Mouse (Mus musculus) megakaryocyte, embryonic 14.5 days (primary cell): ENCODE measurements around the gene Map7d2.

Experiments used
- FLI1 ChIP-seq: IDR thresholded peaks from 2 replicates; pipeline ENCODE4 v1.6.1; 2012; ENCODE audit warnings: low read length, inconsistent platforms, mixed read lengths
- GATA1 ChIP-seq: IDR thresholded peaks from 3 replicates; pipeline ENCODE4 v1.6.1; 2012; ENCODE audit warnings: mixed read lengths, low read length, inconsistent platforms, borderline replicate concordance

DNA sequence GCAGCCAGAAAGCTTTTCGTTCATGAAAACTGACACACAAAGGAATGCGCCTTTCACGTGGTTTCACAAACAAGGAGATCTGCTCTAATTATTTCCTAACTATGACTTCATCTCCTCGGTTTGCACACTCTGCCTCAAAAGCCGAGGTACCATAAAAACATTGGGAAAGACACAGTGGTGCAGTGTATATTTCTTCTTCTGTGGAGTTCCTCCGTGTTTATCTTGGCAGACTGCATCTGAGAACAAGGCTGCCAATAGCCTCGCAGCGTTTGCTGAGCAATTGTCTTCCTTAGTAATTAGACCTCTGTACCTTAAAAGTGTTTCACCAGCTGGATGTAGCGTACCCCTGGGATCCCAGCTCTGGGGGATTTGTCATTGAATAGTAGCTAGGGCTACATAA is 27.3 kb upstream of the Map7d2 start:
- TF ChIP-seq GATA1 (no peak), FLI1 (no peak)
